Mouse (Mus musculus) midbrain, postnatal 0 days (tissue): Measurements from ENCODE around the gene Farp1. TPM values are rescaled to one million over a fixed set of nuclear protein-coding genes. Genes with fewer than 3 reads are reported as not detected.

ENCODE experiments used
- ATAC-seq: fragments of 200-750 bp; cut with Nextera tagmentation; 2 replicates; pipeline ENCODE4 v1.8.0; 2017; ENCODE audit warnings: moderate number of reproducible peaks, mild to moderate bottlenecking, moderate TSS enrichment, moderate library complexity; ENCODE audit not compliant: low FRiP score
- DNase-seq: peaks from one replicate; pipeline ENCODE4 v3.0.0-alpha.2; 2015; ENCODE audit warnings: low spot score
- H3K27ac ChIP-seq: fragments of 300-500 bp; sonication (generic); 2 replicates; pipeline ENCODE4 v1.5.1; 2014; ENCODE audit warnings: low read depth, mild to moderate bottlenecking, low read length, mixed read lengths
- H3K27me3 ChIP-seq: fragments of 300-500 bp; sonication (generic); 2 replicates; pipeline ENCODE4 v1.6.1; 2014; ENCODE audit warnings: low read length, control low read depth, mixed read lengths; ENCODE audit not compliant: insufficient read depth
- H3K36me3 ChIP-seq: fragments of 300-500 bp; sonication (generic); 2 replicates; pipeline ENCODE4 v1.6.1; 2014; ENCODE audit warnings: low read length, control low read depth, mixed read lengths; ENCODE audit not compliant: insufficient read depth
- H3K4me1 ChIP-seq: fragments of 300-500 bp; sonication (generic); 2 replicates; pipeline ENCODE4 v1.6.1; 2014; ENCODE audit warnings: mild to moderate bottlenecking, control low read depth, antibody characterized with exemption, low read length, mixed read lengths; ENCODE audit not compliant: insufficient read depth
- H3K4me2 ChIP-seq: fragments of 300-500 bp; sonication (generic); 2 replicates; pipeline ENCODE4 v1.6.1; 2014; ENCODE audit warnings: low read depth, mild to moderate bottlenecking, low read length, mixed read lengths; ENCODE audit not compliant: poor library complexity, severe bottlenecking
- H3K4me3 ChIP-seq: fragments of 300-500 bp; sonication (generic); 2 replicates; pipeline ENCODE4 v1.5.1; 2014; ENCODE audit warnings: low read depth, mild to moderate bottlenecking, low read length, moderate library complexity
- H3K9ac ChIP-seq: fragments of 300-500 bp; sonication (generic); replicated peaks from 2 replicates; pipeline ENCODE4 v1.6.1; 2014; ENCODE audit warnings: mild to moderate bottlenecking, low read length, moderate library complexity, mixed read lengths; ENCODE audit not compliant: poor library complexity, severe bottlenecking
- H3K9me3 ChIP-seq: fragments of 300-500 bp; sonication (generic); 2 replicates; pipeline ENCODE4 v1.6.1; 2016; ENCODE audit warnings: low read length, control low read depth
- CTCF ChIP-seq: IDR thresholded peaks from 2 replicates; pipeline ENCODE4 v1.5.1; 2016; ENCODE audit warnings: antibody characterized with exemption, mild to moderate bottlenecking
- WGBS: fragments of 180-500 bp; shearing (Covaris S2); extraction: QIAGEN DNeasy Blood & Tissue Kit; methylation state at CpG from one replicate; pipeline ENCODE4 v1.1.7; 2014; 5-methylcytosine and 5-hydroxymethylcytosine counted together
- polyA plus RNA-seq: library from polyadenylated mRNA; unstranded; fragments of >200 nt; fragmentation: Nextera tagmentation; extraction: Ambion mirVana; gene quantifications from 2 replicates; pipeline ENCODE4 v1.2.1, GENCODE M21; 2015
- total RNA-seq: library from RNA; depleted of rRNA; stranded (reverse); fragments of >200 nt; gene quantifications from 2 replicates; pipeline ENCODE4 v1.2.3, GENCODE M21; 2014

The Farp1 gene
- total and polyA plus RNA-seq, 2 experiments from 2014 or later = 41.8 to 113 TPM

- DNase-seq (no peak), ATAC-seq (no peak)
- Histone ChIP-seq H3K4me3 (no peak overlapping the region), H3K9ac (no peak overlapping the region), H3K27me3 (no peaks in the 10 kb centered on the region), H3K4me2 (no peak overlapping the region), H3K27ac (no peak overlapping the region), H3K4me1 (no peaks in the 10 kb centered on the region), H3K36me3 (peaks cover 30% of the 10 kb centered on the region), H3K9me3 (no peaks in the 10 kb centered on the region)
- WGBS = 79% methylated on average over 6 of the region's 6 CpGs
- no peak for TF ChIP-seq CTCF
These were observed 262.1 kb downstream of the Farp1 start for GRCm38 (mm10) chr14:121297103-121297502.

- Histone ChIP-seq H3K4me1 (no peaks in the 10 kb centered on the region), H3K4me2 (no peak overlapping the region), H3K27me3 (no peaks in the 10 kb centered on the region), H3K36me3 (peaks cover 20% of the 10 kb centered on the region), H3K4me3 (no peak overlapping the region), H3K9me3 (no peaks in the 10 kb centered on the region), H3K9ac (no peak overlapping the region), H3K27ac (no peak overlapping the region)
- ATAC-seq = no peak
- 87% methylated on average over 5 of the region's 5 CpGs for WGBS
- TF ChIP-seq CTCF = no peak
- DNase-seq = no peak
These were observed 263.5 kb downstream of the Farp1 start for GRCm38 (mm10) chr14:121298537-121298936.

DNA sequence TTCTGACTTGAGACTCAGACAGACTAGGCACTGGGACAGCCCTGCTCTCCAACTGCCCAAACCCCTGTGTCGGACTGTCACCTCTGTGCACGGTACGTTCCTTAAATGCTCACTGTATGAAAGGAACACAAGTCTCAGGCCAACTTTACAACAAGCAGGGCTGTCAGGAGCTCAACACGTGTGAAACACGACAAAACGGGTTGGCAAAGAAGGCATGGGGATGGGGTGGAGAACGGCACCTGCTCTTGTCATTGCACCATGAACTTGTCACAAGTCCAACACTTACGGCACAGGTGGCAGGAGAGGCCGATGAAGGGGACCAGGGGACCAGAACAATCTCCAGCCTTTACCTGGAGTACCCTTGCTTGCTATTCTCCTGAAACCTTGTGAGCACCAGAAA is 264.1 kb downstream of the Farp1 start:
- no peak for TF ChIP-seq CTCF
- Histone ChIP-seq H3K4me2 (no peak overlapping the region), H3K9me3 (no peaks in the 10 kb centered on the region), H3K4me1 (no peaks in the 10 kb centered on the region), H3K27ac (no peak overlapping the region), H3K9ac (no peak overlapping the region), H3K27me3 (no peaks in the 10 kb centered on the region), H3K4me3 (no peak overlapping the region), H3K36me3 (peaks cover 16% of the 10 kb centered on the region)
- WGBS = 94% methylated on average over 9 of the region's 9 CpGs
- no peak for DNase-seq
- no peak for ATAC-seq

- Histone ChIP-seq H3K36me3 (peaks cover 12% of the 10 kb centered on the region; the same call in 1 of the 2 replicates), H3K4me2 (no peak overlapping the region), H3K27ac (no peak overlapping the region), H3K9ac (no peak overlapping the region), H3K4me1 (no peaks in the 10 kb centered on the region), H3K9me3 (no peaks in the 10 kb centered on the region), H3K4me3 (no peak overlapping the region), H3K27me3 (no peaks in the 10 kb centered on the region)
- DNase-seq (no peak), ATAC-seq (no peak)
- no peak for TF ChIP-seq CTCF
- 53% methylated on average over 7 of the region's 7 CpGs for WGBS
These were observed 269.5 kb downstream of the Farp1 start for GRCm38 (mm10) chr14:121304523-121304922.

DNA sequence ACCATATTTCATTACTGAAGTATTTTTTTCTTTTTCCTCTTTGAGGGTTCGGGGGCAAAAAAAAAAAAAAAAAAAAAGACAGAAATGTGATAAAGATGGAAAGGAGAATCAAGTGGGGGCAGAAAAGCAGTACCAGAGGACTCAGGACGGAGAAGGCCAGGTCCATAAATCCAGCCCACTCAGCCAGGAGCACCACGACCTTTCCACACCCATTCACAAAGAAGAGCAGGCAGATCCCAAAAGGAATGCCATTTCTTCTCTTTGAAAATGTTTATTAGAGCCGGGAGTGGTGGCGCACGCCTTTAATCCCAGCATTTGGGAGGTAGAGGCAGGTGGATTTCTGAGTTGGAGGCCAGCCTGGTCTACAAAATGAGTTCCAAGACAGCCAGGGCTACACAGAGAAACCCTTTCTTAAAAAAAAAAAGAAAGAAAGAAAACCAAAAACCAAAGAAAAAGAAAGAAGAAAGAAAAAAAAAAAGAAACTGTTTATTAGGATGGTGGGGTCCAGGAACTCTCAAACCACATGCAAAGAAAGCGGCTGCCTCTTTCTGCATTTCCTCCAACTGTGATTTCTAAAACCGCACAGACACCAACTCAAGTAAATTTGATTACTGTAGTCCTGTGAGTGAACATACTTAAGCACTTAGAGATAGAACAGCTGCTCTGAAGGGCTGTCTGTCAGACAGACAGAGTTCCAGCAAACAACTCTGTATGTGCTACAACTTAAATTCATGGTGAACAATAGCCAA is 270.5 kb downstream of the Farp1 start:
- no peaks in the 10 kb centered on the region for H3K27me3 ChIP-seq
- no peak overlapping the region for H3K4me2 ChIP-seq
- DNase-seq (no peak), ATAC-seq (no peak)
- H3K36me3 ChIP-seq = peaks cover 7% of the 10 kb centered on the region; the same call in 1 of the 2 replicates
- no peak overlapping the region for H3K4me3 ChIP-seq
- H3K9me3 ChIP-seq = no peaks in the 10 kb centered on the region
- no peaks in the 10 kb centered on the region for H3K4me1 ChIP-seq
- TF ChIP-seq CTCF = no peak
- 67% methylated on average over 8 of the region's 8 CpGs for WGBS
- no peak overlapping the region for H3K27ac ChIP-seq
- no peak overlapping the region for H3K9ac ChIP-seq

GRCm38 (mm10) chr14:121309909-121310308 is 274.9 kb downstream of the Farp1 start:
- Histone ChIP-seq H3K9ac (no peak overlapping the region), H3K4me1 (peaks cover 2% of the 10 kb centered on the region; the same call in 1 of the 2 replicates), H3K36me3 (no peaks in the 10 kb centered on the region), H3K27me3 (no peaks in the 10 kb centered on the region), H3K4me2 (no peak overlapping the region), H3K27ac (no peak overlapping the region), H3K9me3 (no peaks in the 10 kb centered on the region), H3K4me3 (no peak overlapping the region)
- no peak for ATAC-seq
- TF ChIP-seq CTCF = no peak
- WGBS = 90% methylated on average over 3 of the region's 3 CpGs
- DNase-seq = no peak
